Mouse (Mus musculus) liver, embryonic 11.5 days (tissue): Measurements from ENCODE around the gene Tbx6. TPM values are rescaled to one million over a fixed set of nuclear protein-coding genes. Genes with fewer than 3 reads are reported as not detected.
A peak's percentile ranks its signal among the peaks of the same experiment; 100 is the strongest.

Experiments
- ATAC-seq: fragments of 200-750 bp; cut with Nextera tagmentation; replicated peaks from 2 replicates; pipeline ENCODE4 v1.8.0; 2017; ENCODE audit warnings: moderate number of reproducible peaks, mild to moderate bottlenecking, moderate TSS enrichment, moderate library complexity; ENCODE audit not compliant: low FRiP score
- DNase-seq: peaks from one replicate; pipeline ENCODE4 v3.0.0-alpha.2; 2017; ENCODE audit warnings: low spot score
- H3K27ac ChIP-seq: fragments of 300-500 bp; sonication (generic); 2 replicates; pipeline ENCODE4 v1.5.1; 2014; ENCODE audit warnings: mild to moderate bottlenecking, low read depth, low read length, control low read depth
- H3K27me3 ChIP-seq: fragments of 300-500 bp; sonication (generic); replicated peaks from 2 replicates; pipeline ENCODE4 v1.6.1; 2014; ENCODE audit warnings: low read length, mixed read lengths; ENCODE audit not compliant: control insufficient read depth, insufficient read depth
- H3K36me3 ChIP-seq: fragments of 300-500 bp; sonication (generic); 2 replicates; pipeline ENCODE4 v1.6.1; 2014; ENCODE audit warnings: mild to moderate bottlenecking, low read length, moderate library complexity, mixed read lengths; ENCODE audit not compliant: control insufficient read depth, insufficient read depth
- H3K4me1 ChIP-seq: fragments of 300-500 bp; sonication (generic); replicated peaks from 2 replicates; pipeline ENCODE4 v1.6.1; 2014; ENCODE audit warnings: low read length, mixed read lengths; ENCODE audit not compliant: control insufficient read depth, insufficient read depth
- H3K4me2 ChIP-seq: fragments of 300-500 bp; sonication (generic); 2 replicates; pipeline ENCODE4 v1.6.1; 2014; ENCODE audit warnings: mild to moderate bottlenecking, control low read depth, moderate library complexity
- H3K4me3 ChIP-seq: fragments of 300-500 bp; sonication (generic); 2 replicates; pipeline ENCODE4 v1.5.1; 2014; ENCODE audit warnings: low read depth, low read length, control low read depth
- H3K9ac ChIP-seq: fragments of 300-500 bp; sonication (generic); 2 replicates; pipeline ENCODE4 v1.6.1; 2014; ENCODE audit warnings: low read depth, low read length, control low read depth
- H3K9me3 ChIP-seq: fragments of 300-500 bp; sonication (generic); 2 replicates; pipeline ENCODE4 v1.6.1; 2016; ENCODE audit warnings: low read length, inconsistent platforms, mixed read lengths; ENCODE audit not compliant: control insufficient read depth
- WGBS: fragments of 180-500 bp; shearing (Covaris S2); extraction: QIAGEN DNeasy Blood & Tissue Kit; methylation state at CpG from one replicate; pipeline ENCODE4 v1.1.7; 2014; 5-methylcytosine and 5-hydroxymethylcytosine counted together
- polyA plus RNA-seq: library from polyadenylated mRNA; unstranded; fragments of >200 nt; fragmentation: Nextera tagmentation; extraction: Ambion mirVana; gene quantifications from 2 replicates; pipeline ENCODE4 v1.2.1, GENCODE M21; 2014

Tbx6 gene
- polyA plus RNA-seq, 1 experiment from 2014 or later = 0.22 TPM

GRCm38 (mm10) chr7:126782693-126783092, 1.4 kb downstream of the Tbx6 start:
- Histone ChIP-seq H3K4me3 (no peak overlapping the region), H3K9ac (no peak overlapping the region), H3K36me3 (peaks cover 28% of the 10 kb centered on the region), H3K27ac (peak overlapping the region; percentile 28; the same call in 1 of the 2 replicates), H3K27me3 (no peaks in the 10 kb centered on the region), H3K4me2 (no peak overlapping the region; the same call in 1 of the 2 replicates), H3K9me3 (no peaks in the 10 kb centered on the region), H3K4me1 (peaks cover 21% of the 10 kb centered on the region)
- ATAC-seq (no peak), DNase-seq (no peak)
- 79% methylated on average over 13 of the region's 13 CpGs for WGBS

GRCm38 (mm10) chr7:126784469-126784868, 3.2 kb downstream of the Tbx6 start:
- H3K9ac ChIP-seq = no peak overlapping the region
- DNase-seq (no peak), ATAC-seq (no peak)
- H3K4me2 ChIP-seq = no peak overlapping the region
- peaks cover 20% of the 10 kb centered on the region for H3K4me1 ChIP-seq
- H3K4me3 ChIP-seq = no peak overlapping the region
- no peaks in the 10 kb centered on the region for H3K9me3 ChIP-seq
- WGBS = 90% methylated on average over 7 of the region's 7 CpGs
- no peak overlapping the region for H3K27ac ChIP-seq
- peaks cover 44% of the 10 kb centered on the region for H3K36me3 ChIP-seq
- H3K27me3 ChIP-seq = no peaks in the 10 kb centered on the region

- Histone ChIP-seq H3K4me1 (peaks cover 17% of the 10 kb centered on the region), H3K4me2 (no peak overlapping the region), H3K9me3 (no peaks in the 10 kb centered on the region), H3K4me3 (no peak overlapping the region), H3K27ac (no peak overlapping the region), H3K36me3 (peaks cover 49% of the 10 kb centered on the region), H3K9ac (no peak overlapping the region), H3K27me3 (no peaks in the 10 kb centered on the region)
- 74% methylated on average over 4 of the region's 4 CpGs for WGBS
- no peak for DNase-seq
- ATAC-seq = no peak
These were observed 3.8 kb downstream of the Tbx6 start for GRCm38 (mm10) chr7:126785056-126785455.

- no peak overlapping the region for H3K4me3 ChIP-seq
- no peaks in the 10 kb centered on the region for H3K27me3 ChIP-seq
- peaks cover 21% of the 10 kb centered on the region for H3K4me1 ChIP-seq
- 90% methylated on average over 14 of the region's 14 CpGs for WGBS
- ATAC-seq (no peak), DNase-seq (no peak)
- H3K36me3 ChIP-seq = peaks cover 52% of the 10 kb centered on the region
- H3K9me3 ChIP-seq = no peaks in the 10 kb centered on the region
- no peak overlapping the region for H3K9ac ChIP-seq
- H3K27ac ChIP-seq = no peak overlapping the region
- H3K4me2 ChIP-seq = no peak overlapping the region
These were observed 4.9 kb downstream of the Tbx6 start for GRCm38 (mm10) chr7:126786142-126786541.

- Histone ChIP-seq H3K4me1 (peaks cover 23% of the 10 kb centered on the region), H3K9ac (no peak overlapping the region), H3K4me3 (no peak overlapping the region), H3K36me3 (peaks cover 53% of the 10 kb centered on the region), H3K27me3 (no peaks in the 10 kb centered on the region), H3K27ac (no peak overlapping the region), H3K9me3 (no peaks in the 10 kb centered on the region), H3K4me2 (no peak overlapping the region)
- ATAC-seq = no peak
- WGBS = 85% methylated on average over 4 of the region's 4 CpGs
- DNase-seq = no peak
These were observed 7.9 kb downstream of the Tbx6 start for GRCm38 (mm10) chr7:126789141-126789540.

- Histone ChIP-seq H3K36me3 (peaks cover 53% of the 10 kb centered on the region), H3K4me1 (peaks cover 48% of the 10 kb centered on the region), H3K4me3 (peak within 1 kb of the TSS; percentile 97), H3K27me3 (no peaks in the 10 kb centered on the region), H3K27ac (peak within 1 kb of the TSS; percentile 96), H3K4me2 (peak within 1 kb of the TSS; percentile 73), H3K9ac (peak within 1 kb of the TSS; percentile 96), H3K9me3 (no peaks in the 10 kb centered on the region)
- WGBS = under 1% methylated on average over 79 of the region's 83 CpGs
- peak; percentile 98 for DNase-seq
- ATAC-seq = peak; percentile 89
These were observed 10.8 kb downstream of the Tbx6 start, which contains the start of gene Ppp4c for GRCm38 (mm10) chr7:126791851-126792720. TSS of gene Ppp4c (minus strand) at chr7:126792496.

- H3K27me3 ChIP-seq = no peaks in the 10 kb centered on the region
- 20% methylated on average over 11 of the region's 11 CpGs for WGBS
- H3K27ac ChIP-seq = peak overlapping the region; percentile 96
- H3K9me3 ChIP-seq = no peaks in the 10 kb centered on the region
- ATAC-seq = no peak
- peak overlapping the region; percentile 97 for H3K4me3 ChIP-seq
- peak overlapping the region; percentile 96 for H3K9ac ChIP-seq
- H3K36me3 ChIP-seq = peaks cover 52% of the 10 kb centered on the region
- H3K4me1 ChIP-seq = peaks cover 55% of the 10 kb centered on the region
- no peak for DNase-seq
- H3K4me2 ChIP-seq = peak overlapping the region; percentile 73
These were observed 11.6 kb downstream of the Tbx6 start for GRCm38 (mm10) chr7:126792721-126793443.

- Histone ChIP-seq H3K27me3 (no peaks in the 10 kb centered on the region), H3K4me2 (peak overlapping the region; percentile 73; the same call in 1 of the 2 replicates), H3K9me3 (no peaks in the 10 kb centered on the region), H3K9ac (0 out of 2 replicates have a peak overlapping the region, but pooled peaks have one; percentile 34), H3K4me1 (peaks cover 55% of the 10 kb centered on the region), H3K4me3 (no peak overlapping the region), H3K36me3 (peaks cover 44% of the 10 kb centered on the region), H3K27ac (peak overlapping the region; percentile 96)
- WGBS = 78% methylated on average over 4 of the region's 4 CpGs
- ATAC-seq (no peak), DNase-seq (no peak)
These were observed 12.4 kb downstream of the Tbx6 start for GRCm38 (mm10) chr7:126793456-126794270.
